Mouse (Mus musculus) CH12.LX (cell line): ENCODE data around the gene Cntnap1.

ENCODE experiments used
- CHD2 ChIP-seq: IDR thresholded peaks from 2 replicates; pipeline ENCODE4 v1.6.1; 2011; ENCODE audit warnings: low read length, improper control_type of control experiment
- CTCF ChIP-seq, 2 experiments: IDR thresholded peaks in 1 of 2; conservative IDR thresholded peaks in 1 of 2; 2 replicates each; pipeline ENCODE4 v1.5.1; 2011 to 2012; ENCODE audit warnings: low read depth in 2 of 2, low read length in 2 of 2, improper control_type of control experiment in 1 of 2, inconsistent platforms in 1 of 2, mild to moderate bottlenecking in 1 of 2, moderate library complexity in 1 of 2
- EP300 ChIP-seq: IDR thresholded peaks from 2 replicates; pipeline ENCODE4 v1.6.1; 2011; ENCODE audit warnings: low read length, improper control_type of control experiment
- JUND ChIP-seq: conservative IDR thresholded peaks from 2 replicates; pipeline ENCODE4 v1.6.1; 2011; ENCODE audit warnings: low read depth, low read length, improper control_type of control experiment
- MAFK ChIP-seq: IDR thresholded peaks from 2 replicates; pipeline ENCODE4 v1.6.1; 2011; ENCODE audit warnings: low read length, improper control_type of control experiment; ENCODE audit not compliant: insufficient replicate concordance
- MYC ChIP-seq: IDR thresholded peaks from 2 replicates; pipeline ENCODE4 v1.6.1; 2011; ENCODE audit warnings: low read depth, mild to moderate bottlenecking, improper control_type of control experiment, low read length
- POLR2A ChIP-seq: IDR thresholded peaks from 2 replicates; pipeline ENCODE4 v1.6.1; 2011; ENCODE audit warnings: low read depth, mild to moderate bottlenecking, improper control_type of control experiment, low read length
- USF1 ChIP-seq: IDR thresholded peaks from 2 replicates; pipeline ENCODE4 v1.6.1; 2014; ENCODE audit warnings: low read depth, mild to moderate bottlenecking, inconsistent platforms, low read length, improper control_type of control experiment
- ZNF384 ChIP-seq: IDR thresholded peaks from 2 replicates; pipeline ENCODE4 v1.6.1; 2012; ENCODE audit warnings: low read depth, low read length, improper control_type of control experiment, inconsistent platforms

DNA sequence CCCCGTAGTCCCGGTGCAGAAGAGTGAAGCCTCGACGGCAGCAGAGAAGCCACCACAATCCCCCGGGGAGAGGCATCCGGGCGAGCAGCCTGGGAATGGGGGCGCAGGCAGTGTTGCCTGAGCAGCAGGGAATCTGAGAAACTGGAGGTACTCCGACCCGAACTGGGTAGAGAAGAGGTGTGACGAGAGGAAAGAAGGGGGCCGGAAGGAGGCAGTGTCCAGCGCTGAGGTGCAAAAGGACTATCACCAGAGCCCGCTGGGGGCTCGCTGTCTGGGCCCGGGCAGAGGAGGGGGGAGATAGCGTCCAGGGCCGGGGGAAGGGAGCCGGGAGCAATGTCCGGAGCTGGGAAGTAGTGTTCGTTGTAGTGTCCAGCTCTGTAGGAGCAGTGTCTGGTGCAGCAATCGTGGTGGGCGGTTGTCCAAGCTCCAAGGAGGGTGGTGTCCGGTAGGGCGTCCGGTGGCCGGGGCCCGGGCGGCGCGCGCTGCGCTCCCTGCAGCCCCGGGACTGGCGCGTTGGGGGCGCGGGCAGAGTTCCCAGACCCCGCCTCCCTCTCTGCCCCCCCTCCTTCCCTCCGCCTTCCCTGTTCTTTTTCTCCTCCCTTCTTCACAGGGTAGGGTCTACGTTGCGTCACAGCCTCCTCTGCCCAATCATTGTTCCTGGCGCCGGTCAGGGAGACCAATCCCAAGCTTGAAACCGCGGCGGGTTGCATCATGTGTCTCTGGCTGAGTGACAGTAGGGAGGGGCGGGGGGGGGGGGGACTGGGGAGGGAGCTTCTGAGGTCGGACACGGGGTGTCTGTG, 688 bp downstream of the Cntnap1 start, which contains the start of gene Plekhh3:
- TF ChIP-seq ZNF384 (0 out of 2 replicates have a peak, but pooled peaks have one; percentile 11), POLR2A (peak; percentile 66; the same call in 1 of the 2 replicates), EP300 (peak; percentile 37; the same call in 1 of the 2 replicates), CTCF (conservative IDR thresholded peaks at IDR 0.05 in 1 of 2, IDR thresholded peaks at IDR 0.05 in 1 of 2; ENCODE audit: low read depth in 2 of 2, low read length in 2 of 2) (0 out of 4 replicates have a peak, but pooled peaks of 1 of the 2 experiments have one; percentile 1), CHD2 (peak; percentile 80), MYC (no peak), MAFK (no peak), USF1 (peak; percentile 61), JUND (no peak)
